Comparison of ENCODE assay signal across 11 mouse cellular contexts in the genomic region with DNA sequence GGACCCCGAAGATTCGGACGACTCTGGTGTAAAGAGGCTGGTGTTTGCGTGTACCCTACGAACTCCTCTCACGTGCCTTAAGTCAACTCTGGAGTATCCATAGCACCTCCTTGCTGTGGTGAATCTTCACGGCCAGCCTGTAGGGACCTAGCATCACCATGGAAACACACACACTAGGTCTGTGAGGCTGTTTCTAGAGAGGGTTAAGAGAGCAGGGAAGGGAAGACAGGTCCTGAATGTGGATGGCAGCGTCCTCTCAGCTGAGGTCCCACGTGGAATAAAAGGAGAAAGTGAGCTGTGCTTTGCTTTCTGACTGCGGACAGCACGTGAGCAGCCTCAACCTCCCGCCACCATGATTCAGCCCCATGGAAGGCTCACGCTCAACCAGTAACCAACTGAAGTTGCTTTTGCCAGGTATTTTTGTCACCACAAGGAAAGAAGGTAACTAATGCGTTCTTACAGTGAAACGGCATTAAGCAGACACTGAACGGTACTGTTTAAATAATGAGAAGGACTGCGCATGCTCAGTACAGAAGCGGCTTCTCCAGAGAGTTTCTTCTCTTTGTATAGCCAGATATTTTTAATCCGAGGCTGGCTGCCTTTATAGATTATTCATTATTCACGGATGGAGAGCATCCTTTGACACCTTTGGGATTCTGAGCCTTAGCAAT. TPM values are rescaled to one million over a fixed set of nuclear protein-coding genes. Genes with fewer than 3 reads are reported as not detected.
DNase-seq lines count a peak whose midpoint lies in the region; ATAC-seq and TF ChIP-seq lines count a peak whose summit lies in the region.
"Had no signal": no experiment of that assay in that cellular context is flagged by ENCODE, and none has a peak within 500 bp of the region (broad histone marks: within the 10 kb centered on the region; RNA-seq: fewer than 3 reads in every experiment).

No protein-coding gene starts in this region.

- intact Hi-C loops in gastrocnemius, postnatal 36 days (cut with DNase I): no loop called here

- ATAC-seq in midbrain, embryonic 11.5 days (ENCODE audit: low FRiP score): no peak
- ATAC-seq: Patski had no signal

- H3K4me3 ChIP-seq in cerebellum, adult 2 months (replicated peaks; ENCODE audit: insufficient read depth, low read depth, low read length): peak overlapping the region; percentile 42
- H3K4me3 ChIP-seq in layer of hippocampus, adult 2 months: peak overlapping the region; percentile 18; the same call in 1 of the 2 replicates
- H3K4me3 ChIP-seq in midbrain, embryonic 11.5 days (ENCODE audit: low read depth, low read length): no peak overlapping the region
- H3K4me3 ChIP-seq: left cerebral cortex, adult 2 months had no signal

- H3K27ac ChIP-seq in cerebellum, adult 2 months (ENCODE audit: insufficient read depth, low read length): no peak overlapping the region
- H3K27ac ChIP-seq in layer of hippocampus, adult 2 months: peak overlapping the region; percentile 37; the same call in 1 of the 2 replicates
- H3K27ac ChIP-seq in midbrain, embryonic 11.5 days (ENCODE audit: low read depth, low read length): no peak overlapping the region
- H3K27ac ChIP-seq: left cerebral cortex, adult 2 months had no signal

- H3K27me3 ChIP-seq in cerebellum, adult 2 months (ENCODE audit: control insufficient read depth, insufficient read depth, low read length): no peaks in the 10 kb centered on the region
- H3K27me3 ChIP-seq in midbrain, embryonic 11.5 days (ENCODE audit: control insufficient read depth, insufficient read depth, low read length): no peaks in the 10 kb centered on the region

- 58% methylated on average over 20 of the region's 20 CpGs for WGBS in cerebellum, adult 2 months
- 65% methylated on average over 20 of the region's 20 CpGs for WGBS in midbrain, embryonic 11.5 days

- DNase-seq in cerebellum, adult 2 months: no peak
- no peak for DNase-seq in cerebellum, postnatal 36 days
- no peak for DNase-seq in layer of hippocampus, adult 2 months (ENCODE audit: low spot score in 2 of 2)
- no peak for DNase-seq in layer of hippocampus, postnatal 36 days
- peak; percentile 40 for DNase-seq in brain, adult 2 months (ENCODE audit: low read depth, low spot score)
- no peak for DNase-seq in midbrain, embryonic 11.5 days (ENCODE audit: low spot score, missing footprints)
- no peak for DNase-seq in thymus, postnatal 4 days
- no peak for DNase-seq in gastrocnemius, postnatal 36 days
- DNase-seq: kidney, adult 18-20 months had no signal

- H3K9ac ChIP-seq in midbrain, embryonic 11.5 days (ENCODE audit: low read length): no peak overlapping the region

- H3K9me3 ChIP-seq in midbrain, embryonic 11.5 days (ENCODE audit: control insufficient read depth, low read length): no peaks in the 10 kb centered on the region

- no peak for TF ChIP-seq POLR2A in cerebellum, adult 2 months (IDR thresholded peaks at IDR 0.05; ENCODE audit: borderline replicate concordance, insufficient read depth, low read length)

- no peaks in the 10 kb centered on the region for H3K4me1 ChIP-seq in cerebellum, adult 2 months (ENCODE audit: control insufficient read depth, insufficient read depth, low read length)
- H3K4me1 ChIP-seq in midbrain, embryonic 11.5 days (ENCODE audit: control insufficient read depth, insufficient read depth, low read length): 0 out of 2 replicates have a peak, but pooled peaks cover 2% of the 10 kb centered on the region

- H3K4me2 ChIP-seq in midbrain, embryonic 11.5 days: peak overlapping the region; percentile 8; the same call in 1 of the 2 replicates

- no peak for TF ChIP-seq CTCF in cerebellum, adult 2 months (IDR thresholded peaks at IDR 0.05; ENCODE audit: borderline replicate concordance, insufficient read depth, low read depth, low read length)
- no peak for TF ChIP-seq CTCF in layer of hippocampus, adult 2 months (conservative IDR thresholded peaks at IDR 0.05)

- no peaks in the 10 kb centered on the region for H3K36me3 ChIP-seq in midbrain, embryonic 11.5 days (ENCODE audit: control insufficient read depth, insufficient read depth, low read length)

RNA-seq across cellular contexts. Expression of a gene that starts 18.5 kb away (rescaled TPM):
- polyA plus RNA-seq in cerebellum, adult 2 months (2012; rRNA removed): 1.6 and 1.9 TPM in 2 replicates
- 1 to 10 TPM in 1 of 2 experiments, under 1 TPM in 1; 0.98 to 1.2 TPM for total RNA-seq in layer of hippocampus, adult 2 months (2021)
- 1 to 10 TPM; 1.5 to 1.6 TPM for total RNA-seq in layer of hippocampus, postnatal 36 days (2021)
- polyA plus RNA-seq in midbrain, embryonic 11.5 days (2014; fragmentation: Nextera tagmentation; extraction: Ambion mirVana): 1.8 and 2.7 TPM in 2 replicates
- 1 to 10 TPM in 1 of 2 experiments, under 1 TPM in 1; 0.27 to 2.4 TPM for total RNA-seq in gastrocnemius, postnatal 36 days (2021)

RNA-seq across cellular contexts. Expression of a gene that starts 26.4 kb away (rescaled TPM):
- 206 and 218 TPM in 2 replicates for polyA plus RNA-seq in cerebellum, adult 2 months (2012; rRNA removed)
- 10 to 100 TPM; 86.5 to 91.0 TPM for total RNA-seq in layer of hippocampus, adult 2 months (2021)
- 10 to 100 TPM; 80.8 to 94.4 TPM for total RNA-seq in layer of hippocampus, postnatal 36 days (2021)
- 40.8 and 45.8 TPM in 2 replicates for polyA plus RNA-seq in midbrain, embryonic 11.5 days (2014; fragmentation: Nextera tagmentation; extraction: Ambion mirVana)
- 10 to 100 TPM; 24.7 to 29.0 TPM for total RNA-seq in gastrocnemius, postnatal 36 days (2021)

RNA-seq across cellular contexts. Expression of a gene that starts 45.7 kb away (rescaled TPM):
- 6.3 and 6.4 TPM in 2 replicates for polyA plus RNA-seq in cerebellum, adult 2 months (2012; rRNA removed)
- 1 to 10 TPM; 7.0 to 7.6 TPM for total RNA-seq in layer of hippocampus, adult 2 months (2021)
- total RNA-seq in layer of hippocampus, postnatal 36 days (2021): 1 to 10 TPM; 6.3 to 6.6 TPM
- 4.8 and 4.9 TPM in 2 replicates for polyA plus RNA-seq in midbrain, embryonic 11.5 days (2014; fragmentation: Nextera tagmentation; extraction: Ambion mirVana)
- total RNA-seq in gastrocnemius, postnatal 36 days (2021): 1 to 10 TPM; 2.2 to 3.5 TPM
